Mouse (Mus musculus) ovary, postnatal 14 days (tissue): ENCODE results near the gene Irx5.

Experiments
- DNase-seq: peaks from one replicate; pipeline ENCODE4 v3.0.0; 2022; ENCODE audit warnings: low spot score

Gene Irx5

GRCm38 (mm10) chr8:92357398-92357981 is at the start of gene Irx5:
Gene Irx5 (plus strand): TSS chr8:92357625.
- DNase-seq, result no peak

GRCm38 (mm10) chr8:92312178-92312577 is 45.2 kb upstream of the Irx5 start:
- no peak for DNase-seq

GRCm38 (mm10) chr8:92313707-92314106 is 43.7 kb upstream of the Irx5 start:
- DNase-seq, result no peak

GRCm38 (mm10) chr8:92323751-92324150 is 33.7 kb upstream of the Irx5 start:
- no peak for DNase-seq

- DNase-seq, result no peak
Measured at GRCm38 (mm10) chr8:92327176-92327575, 30.2 kb upstream of the Irx5 start.

GRCm38 (mm10) chr8:92329273-92329672 is 28.2 kb upstream of the Irx5 start:
- no peak for DNase-seq

- peak; percentile 28 for DNase-seq
Measured at GRCm38 (mm10) chr8:92331811-92332210, 25.6 kb upstream of the Irx5 start.

GRCm38 (mm10) chr8:92333406-92333805 is 24.0 kb upstream of the Irx5 start:
- DNase-seq, result no peak

- no peak for DNase-seq
Measured at GRCm38 (mm10) chr8:92335079-92335478, 22.3 kb upstream of the Irx5 start.

GRCm38 (mm10) chr8:92336041-92336440 is 21.4 kb upstream of the Irx5 start:
- DNase-seq, result no peak

- no peak for DNase-seq
Measured at GRCm38 (mm10) chr8:92343544-92343943, 13.9 kb upstream of the Irx5 start.

GRCm38 (mm10) chr8:92349898-92350486 is 7.4 kb upstream of the Irx5 start:
- no peak for DNase-seq

GRCm38 (mm10) chr8:92353405-92353804 is 4.0 kb upstream of the Irx5 start:
- no peak for DNase-seq

GRCm38 (mm10) chr8:92354536-92355482 is 2.6 kb upstream of the Irx5 start:
- DNase-seq, result no peak

GRCm38 (mm10) chr8:92355701-92356612 is 1.5 kb upstream of the Irx5 start:
- DNase-seq, result peak; percentile 96

GRCm38 (mm10) chr8:92356613-92357375 is 631 bp upstream of the Irx5 start:
- no peak for DNase-seq

GRCm38 (mm10) chr8:92358141-92358999 is 945 bp downstream of the Irx5 start:
- no peak for DNase-seq

- no peak for DNase-seq
Measured at GRCm38 (mm10) chr8:92359000-92359832, 1.8 kb downstream of the Irx5 start.

GRCm38 (mm10) chr8:92359833-92360082 is 2.3 kb downstream of the Irx5 start:
- no peak for DNase-seq
